Mouse (Mus musculus): ENCODE results near the gene Sgpp1. TPM values are rescaled to one million over a fixed set of nuclear protein-coding genes. Genes with fewer than 3 reads are reported as not detected.

Gene Sgpp1
- polyA plus RNA-seq, 1 experiment from 2014 or later: 12.7 TPM

DNA sequence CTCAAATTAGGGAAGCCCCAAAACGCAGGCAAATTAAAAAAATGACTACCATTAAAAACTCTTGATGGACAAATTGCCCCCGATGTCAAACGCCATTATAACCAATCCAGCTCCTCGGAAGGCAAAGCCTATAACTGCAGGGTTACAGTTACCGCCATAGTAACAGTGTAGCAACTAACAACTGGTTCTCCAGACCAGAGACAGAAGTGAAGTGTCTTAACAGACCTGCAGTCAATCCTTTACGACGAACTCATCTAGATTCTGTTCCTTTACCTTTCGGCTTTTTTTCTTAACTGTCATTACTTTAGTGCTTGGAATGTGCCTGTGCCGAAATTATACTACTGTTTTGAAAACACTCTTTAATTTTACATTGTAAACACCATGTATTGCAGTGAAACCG lies 1.4 kb downstream of the Sgpp1 start:
- no peak for TF ChIP-seq CTCF (IDR thresholded peaks at IDR 0.05)
- TF ChIP-seq EP300 (IDR thresholded peaks at IDR 0.05): no peak
- Histone ChIP-seq H3K4me2 (replicated peaks; ENCODE audit: low read depth, low read length) (peak overlapping the region; percentile 91), H3K4me1 (ENCODE audit: insufficient read depth, low read depth, low read length) (0 out of 2 replicates have a peak, but pooled peaks cover 4% of the 10 kb centered on the region), H3K9me3 (ENCODE audit: low read length) (no peaks in the 10 kb centered on the region), H3K27ac (ENCODE audit: low read length) (0 out of 2 replicates have a peak overlapping the region, but pooled peaks have one; percentile 75), H3K27me3 (replicated peaks; ENCODE audit: insufficient read depth, low read length) (no peaks in the 10 kb centered on the region), H3K9ac (replicated peaks; ENCODE audit: low read depth) (peak overlapping the region; percentile 83), H3K36me3 (ENCODE audit: insufficient read depth, low read length) (no peaks in the 10 kb centered on the region), H3K4me3 (ENCODE audit: low read depth, low read length) (peak overlapping the region; percentile 81)
- DNase-seq (ENCODE audit: low spot score): peak; percentile 26
- WGBS: 10% methylated on average over 10 of the region's 10 CpGs
- no peak for ATAC-seq

DNA sequence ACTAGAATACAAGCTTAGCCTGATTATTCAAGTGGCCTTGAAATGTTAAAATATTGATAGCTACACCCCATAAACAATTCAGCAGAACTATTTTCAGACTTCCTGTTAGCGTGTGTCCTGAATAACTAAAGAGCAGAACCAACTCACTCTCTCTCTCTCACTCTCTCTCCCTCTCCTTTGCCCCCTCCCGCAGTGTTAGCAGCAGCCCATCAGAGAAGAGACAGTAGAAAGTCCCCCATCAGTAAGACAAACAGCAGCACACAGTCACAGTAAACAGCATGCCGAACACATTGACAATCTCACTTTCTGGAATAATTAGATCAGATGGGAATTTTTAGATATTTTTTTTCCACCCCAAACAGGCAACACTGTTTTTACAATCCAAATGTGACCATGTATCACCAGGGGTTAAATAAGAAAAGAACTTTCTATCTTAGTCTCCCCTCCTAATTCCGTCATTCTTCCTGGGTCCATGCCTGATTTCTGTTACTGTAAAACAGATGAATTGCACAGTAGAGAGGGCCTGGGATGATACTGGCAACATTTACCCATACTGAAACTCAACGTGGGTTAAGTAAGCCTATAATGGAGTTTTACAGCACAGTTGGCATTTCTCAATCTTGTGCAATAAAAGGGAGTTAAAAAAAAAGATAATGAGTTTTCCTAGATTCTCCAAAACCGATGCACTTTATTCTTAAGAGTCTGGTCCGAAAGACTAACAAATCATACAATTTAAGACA lies 2.0 kb downstream of the Sgpp1 start:
- H3K36me3 ChIP-seq (ENCODE audit: insufficient read depth, low read length): 0 out of 2 replicates have a peak, but pooled peaks cover 3% of the 10 kb centered on the region
- no peak overlapping the region for H3K9ac ChIP-seq (replicated peaks; ENCODE audit: low read depth)
- H3K4me3 ChIP-seq (ENCODE audit: low read depth, low read length): peak overlapping the region; percentile 81
- H3K4me1 ChIP-seq (ENCODE audit: insufficient read depth, low read depth, low read length): 0 out of 2 replicates have a peak, but pooled peaks cover 4% of the 10 kb centered on the region
- ATAC-seq (no peak), DNase-seq (ENCODE audit: low spot score) (peak; percentile 59)
- WGBS: 21% methylated on average over 7 of the region's 7 CpGs
- no peak for TF ChIP-seq CTCF (IDR thresholded peaks at IDR 0.05)
- no peak for TF ChIP-seq EP300 (IDR thresholded peaks at IDR 0.05)
- no peak overlapping the region for H3K27ac ChIP-seq (ENCODE audit: low read length)
- no peaks in the 10 kb centered on the region for H3K27me3 ChIP-seq (replicated peaks; ENCODE audit: insufficient read depth, low read length)
- peak overlapping the region; percentile 91 for H3K4me2 ChIP-seq (replicated peaks; ENCODE audit: low read depth, low read length)
- H3K9me3 ChIP-seq (ENCODE audit: low read length): no peaks in the 10 kb centered on the region

DNA sequence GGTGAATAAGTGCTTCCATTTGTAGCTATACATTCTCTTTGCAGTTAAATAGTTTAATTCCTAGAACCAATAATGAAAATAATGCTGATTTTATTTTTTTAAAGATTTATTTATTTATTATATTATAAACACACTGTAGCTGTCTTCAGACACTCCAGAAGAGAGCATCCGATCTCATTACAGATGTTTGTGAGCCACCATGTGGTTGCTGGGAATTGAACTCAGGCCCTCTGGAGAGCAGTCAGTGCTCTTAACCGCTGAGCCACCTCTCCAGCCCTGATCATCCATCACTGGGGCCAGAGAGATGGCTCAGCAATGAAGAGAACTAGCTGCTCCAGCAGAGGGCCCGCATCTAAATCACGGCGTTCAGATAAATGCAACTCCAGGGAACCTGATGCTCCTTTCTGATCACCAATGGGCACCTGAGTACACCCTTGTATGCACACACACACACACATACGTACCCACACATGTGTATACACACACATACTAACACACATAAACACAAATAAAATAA lies 3.5 kb downstream of the Sgpp1 start:
- Histone ChIP-seq H3K36me3 (ENCODE audit: insufficient read depth, low read length) (0 out of 2 replicates have a peak, but pooled peaks cover 4% of the 10 kb centered on the region), H3K4me3 (ENCODE audit: low read depth, low read length) (no peak overlapping the region), H3K27ac (ENCODE audit: low read length) (no peak overlapping the region), H3K9ac (replicated peaks; ENCODE audit: low read depth) (no peak overlapping the region), H3K9me3 (ENCODE audit: low read length) (no peaks in the 10 kb centered on the region), H3K4me1 (ENCODE audit: insufficient read depth, low read depth, low read length) (0 out of 2 replicates have a peak, but pooled peaks cover 4% of the 10 kb centered on the region), H3K4me2 (replicated peaks; ENCODE audit: low read depth, low read length) (no peak overlapping the region), H3K27me3 (replicated peaks; ENCODE audit: insufficient read depth, low read length) (no peaks in the 10 kb centered on the region)
- no peak for ATAC-seq
- no peak for DNase-seq (ENCODE audit: low spot score)
- TF ChIP-seq CTCF (IDR thresholded peaks at IDR 0.05): no peak
- no peak for TF ChIP-seq EP300 (IDR thresholded peaks at IDR 0.05)
- WGBS: 66% methylated on average over 6 of the region's 6 CpGs

DNA sequence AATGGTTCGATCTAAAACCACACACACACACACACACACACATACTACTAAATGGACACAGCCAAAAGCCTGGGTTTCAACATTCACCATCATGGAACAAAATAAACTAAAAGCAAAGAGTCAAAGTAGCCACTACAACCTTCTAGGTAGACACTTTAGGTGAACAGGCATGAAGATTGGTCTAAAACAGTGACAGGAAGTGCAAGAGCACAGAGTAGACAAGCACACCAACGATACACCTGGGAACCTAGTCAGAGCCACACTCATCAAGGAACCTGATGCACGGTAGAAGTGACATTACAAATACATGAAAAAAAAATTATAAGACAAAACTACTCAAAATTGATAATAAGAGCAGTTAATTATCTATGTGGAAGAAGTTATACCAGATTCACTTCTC lies 4.0 kb downstream of the Sgpp1 start:
- no peak for DNase-seq (ENCODE audit: low spot score)
- H3K4me2 ChIP-seq (replicated peaks; ENCODE audit: low read depth, low read length): no peak overlapping the region
- WGBS: 89% methylated on average over 3 of the region's 3 CpGs
- 0 out of 2 replicates have a peak, but pooled peaks cover 4% of the 10 kb centered on the region for H3K36me3 ChIP-seq (ENCODE audit: insufficient read depth, low read length)
- no peaks in the 10 kb centered on the region for H3K27me3 ChIP-seq (replicated peaks; ENCODE audit: insufficient read depth, low read length)
- H3K4me3 ChIP-seq (ENCODE audit: low read depth, low read length): no peak overlapping the region
- no peak overlapping the region for H3K9ac ChIP-seq (replicated peaks; ENCODE audit: low read depth)
- no peak for ATAC-seq
- H3K27ac ChIP-seq (ENCODE audit: low read length): no peak overlapping the region
- H3K9me3 ChIP-seq (ENCODE audit: low read length): no peaks in the 10 kb centered on the region
- 0 out of 2 replicates have a peak, but pooled peaks cover 4% of the 10 kb centered on the region for H3K4me1 ChIP-seq (ENCODE audit: insufficient read depth, low read depth, low read length)
- TF ChIP-seq EP300 (IDR thresholded peaks at IDR 0.05) (no peak), CTCF (IDR thresholded peaks at IDR 0.05) (no peak)

DNA sequence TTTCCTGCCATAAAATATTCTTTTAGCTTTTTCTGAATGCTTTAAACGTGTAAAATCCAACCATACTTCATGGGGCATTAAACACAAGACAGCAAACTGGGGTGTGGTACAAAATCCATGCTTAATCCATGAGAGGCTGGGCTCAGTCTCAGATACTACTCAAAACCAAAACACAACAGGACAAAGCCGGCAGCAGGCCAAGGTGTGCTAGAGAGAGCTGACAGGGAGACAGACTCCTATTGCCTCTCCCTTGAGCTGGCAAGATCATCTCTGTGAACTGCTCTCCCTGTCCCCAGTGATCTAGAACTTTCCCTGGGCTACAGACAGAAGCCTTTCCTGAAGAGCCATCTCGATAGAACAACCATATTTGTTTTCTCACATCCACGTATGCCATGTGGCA lies 5.1 kb downstream of the Sgpp1 start:
- DNase-seq (ENCODE audit: low spot score): no peak
- 69% methylated on average over 4 of the region's 4 CpGs for WGBS
- H3K4me1 ChIP-seq (ENCODE audit: insufficient read depth, low read depth, low read length): no peaks in the 10 kb centered on the region
- ATAC-seq: no peak
- TF ChIP-seq CTCF (IDR thresholded peaks at IDR 0.05) (no peak), EP300 (IDR thresholded peaks at IDR 0.05) (no peak)
- H3K4me3 ChIP-seq (ENCODE audit: low read depth, low read length): no peak overlapping the region
- no peak overlapping the region for H3K4me2 ChIP-seq (replicated peaks; ENCODE audit: low read depth, low read length)
- H3K9me3 ChIP-seq (ENCODE audit: low read length): no peaks in the 10 kb centered on the region
- H3K9ac ChIP-seq (replicated peaks; ENCODE audit: low read depth): no peak overlapping the region
- no peaks in the 10 kb centered on the region for H3K27me3 ChIP-seq (replicated peaks; ENCODE audit: insufficient read depth, low read length)
- H3K36me3 ChIP-seq (ENCODE audit: insufficient read depth, low read length): 0 out of 2 replicates have a peak, but pooled peaks cover 4% of the 10 kb centered on the region
- no peak overlapping the region for H3K27ac ChIP-seq (ENCODE audit: low read length)

DNA sequence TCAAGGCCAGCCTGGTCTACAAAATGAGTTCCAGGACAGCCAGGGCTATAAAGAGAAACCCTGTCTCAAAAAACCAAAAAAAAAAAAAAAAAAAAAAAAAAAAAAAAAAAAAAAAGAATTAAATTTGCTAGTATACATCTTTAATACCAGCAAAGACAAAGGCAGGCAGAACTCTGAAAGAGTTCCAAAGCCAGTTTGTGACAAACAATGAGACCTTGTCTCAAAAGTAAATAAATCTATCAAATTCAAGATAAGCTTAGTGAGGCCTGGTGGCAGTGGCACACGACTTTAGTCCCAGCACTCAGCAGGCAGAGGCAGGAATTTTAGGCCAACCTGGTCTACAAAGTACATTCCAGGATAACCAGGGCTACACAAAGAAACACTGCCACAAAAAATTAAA lies 5.7 kb downstream of the Sgpp1 start:
- 0 out of 2 replicates have a peak, but pooled peaks cover 4% of the 10 kb centered on the region for H3K36me3 ChIP-seq (ENCODE audit: insufficient read depth, low read length)
- no peak overlapping the region for H3K9ac ChIP-seq (replicated peaks; ENCODE audit: low read depth)

More for the DNA sequence above, 5.7 kb downstream of the Sgpp1 start:
- DNase-seq (ENCODE audit: low spot score) (no peak), ATAC-seq (no peak)
- H3K4me3 ChIP-seq (ENCODE audit: low read depth, low read length): no peak overlapping the region
- H3K27ac ChIP-seq (ENCODE audit: low read length): no peak overlapping the region
- no peaks in the 10 kb centered on the region for H3K27me3 ChIP-seq (replicated peaks; ENCODE audit: insufficient read depth, low read length)
- no peaks in the 10 kb centered on the region for H3K4me1 ChIP-seq (ENCODE audit: insufficient read depth, low read depth, low read length)
- no peak overlapping the region for H3K4me2 ChIP-seq (replicated peaks; ENCODE audit: low read depth, low read length)
- no peak for TF ChIP-seq CTCF (IDR thresholded peaks at IDR 0.05)
- no peak for TF ChIP-seq EP300 (IDR thresholded peaks at IDR 0.05)
- 23% methylated on average over 1 of the region's 1 CpGs for WGBS
- H3K9me3 ChIP-seq (ENCODE audit: low read length): no peaks in the 10 kb centered on the region

Measured in lung, postnatal 0 days (tissue).